Mouse (Mus musculus): Measurements from ENCODE around the gene Arhgap29. TPM values are rescaled to one million over a fixed set of nuclear protein-coding genes. Genes with fewer than 3 reads are reported as not detected.

The Arhgap29 gene
- polyA plus RNA-seq, 1 experiment from 2014 or later, result 10.3 TPM

- ATAC-seq, result no peak
- no peaks in the 10 kb centered on the region for H3K4me1 ChIP-seq (replicated peaks; ENCODE audit: control insufficient read depth, insufficient read depth, low read length)
- no peak overlapping the region for H3K4me2 ChIP-seq (replicated peaks; ENCODE audit: low read depth)
- no peak overlapping the region for H3K4me3 ChIP-seq (ENCODE audit: low read depth, low read length)
- no peaks in the 10 kb centered on the region for H3K9me3 ChIP-seq (ENCODE audit: control insufficient read depth)
- no peaks in the 10 kb centered on the region for H3K36me3 ChIP-seq (ENCODE audit: control insufficient read depth, insufficient read depth)
- H3K27me3 ChIP-seq (replicated peaks; ENCODE audit: control insufficient read depth, insufficient read depth, low read length), result no peaks in the 10 kb centered on the region
- no peak for TF ChIP-seq CTCF (IDR thresholded peaks at IDR 0.05; ENCODE audit: low read depth)
- no peak overlapping the region for H3K27ac ChIP-seq (ENCODE audit: low read depth, low read length)
- 52% methylated on average over 3 of the region's 3 CpGs for WGBS
- H3K9ac ChIP-seq (ENCODE audit: low read depth, low read length), result no peak overlapping the region
Observed at GRCm38 (mm10) chr3:121920769-121921168, 31.6 kb upstream of the Arhgap29 start.

DNA sequence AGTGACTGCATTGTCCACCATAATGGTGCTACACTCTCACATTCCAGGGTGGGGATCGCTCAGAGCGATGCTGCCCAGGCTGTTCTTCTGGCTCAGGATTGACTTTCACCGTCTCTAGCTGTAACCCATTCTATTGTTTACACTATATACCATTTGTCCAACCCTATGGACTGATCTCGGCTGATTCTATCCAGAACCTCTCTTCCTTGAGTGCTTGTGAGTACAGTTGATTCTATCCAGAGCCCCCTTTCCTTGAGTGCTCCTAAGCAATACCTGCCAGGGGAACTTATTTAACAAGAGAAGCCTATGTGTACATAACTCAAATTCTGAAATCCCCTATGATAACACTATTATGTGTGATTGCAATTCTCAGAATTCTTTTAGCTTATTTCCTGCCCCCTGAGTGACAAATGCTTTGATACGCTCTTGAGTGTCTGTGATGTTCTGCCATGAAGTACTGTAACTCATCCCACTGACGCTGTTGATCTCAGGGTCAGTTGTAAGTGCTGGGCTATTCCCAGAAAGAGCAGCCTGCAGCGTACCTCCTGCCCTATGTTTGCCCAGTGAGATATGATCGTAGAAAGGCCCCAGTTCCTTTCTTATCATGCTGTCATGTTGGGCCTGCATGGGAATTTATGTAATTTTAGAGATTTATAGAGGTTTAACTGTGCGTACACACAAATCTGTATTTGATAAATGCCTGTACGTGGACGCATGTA lies 27.4 kb upstream of the Arhgap29 start:
- TF ChIP-seq CTCF (IDR thresholded peaks at IDR 0.05; ENCODE audit: low read depth), result no peak
- no peak overlapping the region for H3K27ac ChIP-seq (ENCODE audit: low read depth, low read length)
- H3K4me2 ChIP-seq (replicated peaks; ENCODE audit: low read depth), result no peak overlapping the region
- no peak for ATAC-seq
- no peak overlapping the region for H3K4me3 ChIP-seq (ENCODE audit: low read depth, low read length)
- H3K27me3 ChIP-seq (replicated peaks; ENCODE audit: control insufficient read depth, insufficient read depth, low read length), result no peaks in the 10 kb centered on the region
- no peaks in the 10 kb centered on the region for H3K36me3 ChIP-seq (ENCODE audit: control insufficient read depth, insufficient read depth)
- no peaks in the 10 kb centered on the region for H3K9me3 ChIP-seq (ENCODE audit: control insufficient read depth)
- no peaks in the 10 kb centered on the region for H3K4me1 ChIP-seq (replicated peaks; ENCODE audit: control insufficient read depth, insufficient read depth, low read length)
- 42% methylated on average over 11 of the region's 11 CpGs for WGBS
- H3K9ac ChIP-seq (ENCODE audit: low read depth, low read length), result no peak overlapping the region

DNA sequence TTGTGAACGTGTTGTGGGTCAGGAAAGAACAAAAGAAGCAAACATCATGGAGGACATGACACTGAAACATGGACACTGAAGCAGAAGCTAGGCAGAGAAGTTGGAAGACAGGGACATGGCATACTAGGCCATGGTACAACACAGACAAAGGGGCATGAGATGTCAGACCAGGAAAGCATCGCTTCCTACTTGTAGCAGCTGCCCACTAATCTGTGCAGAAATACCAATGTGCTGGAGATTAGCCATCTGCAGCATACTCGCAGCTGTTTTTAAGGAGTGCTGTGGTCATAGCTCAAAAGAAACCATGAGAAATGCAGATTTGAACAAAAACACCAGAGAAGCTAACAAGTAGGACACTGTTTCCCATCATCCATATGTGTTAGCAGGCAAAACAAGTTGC lies 24.7 kb upstream of the Arhgap29 start:
- H3K27ac ChIP-seq (ENCODE audit: low read depth, low read length), result no peak overlapping the region
- no peak overlapping the region for H3K4me3 ChIP-seq (ENCODE audit: low read depth, low read length)
- H3K9me3 ChIP-seq (ENCODE audit: control insufficient read depth), result no peaks in the 10 kb centered on the region
- WGBS, result 79% methylated on average over 3 of the region's 3 CpGs
- no peak overlapping the region for H3K9ac ChIP-seq (ENCODE audit: low read depth, low read length)
- no peaks in the 10 kb centered on the region for H3K27me3 ChIP-seq (replicated peaks; ENCODE audit: control insufficient read depth, insufficient read depth, low read length)
- no peak for ATAC-seq
- no peak for TF ChIP-seq CTCF (IDR thresholded peaks at IDR 0.05; ENCODE audit: low read depth)
- no peaks in the 10 kb centered on the region for H3K4me1 ChIP-seq (replicated peaks; ENCODE audit: control insufficient read depth, insufficient read depth, low read length)
- no peak overlapping the region for H3K4me2 ChIP-seq (replicated peaks; ENCODE audit: low read depth)
- no peaks in the 10 kb centered on the region for H3K36me3 ChIP-seq (ENCODE audit: control insufficient read depth, insufficient read depth)

- no peak overlapping the region for H3K4me2 ChIP-seq (replicated peaks; ENCODE audit: low read depth)
- ATAC-seq, result no peak
- H3K27ac ChIP-seq (ENCODE audit: low read depth, low read length), result no peak overlapping the region
- no peaks in the 10 kb centered on the region for H3K27me3 ChIP-seq (replicated peaks; ENCODE audit: control insufficient read depth, insufficient read depth, low read length)
- no peaks in the 10 kb centered on the region for H3K4me1 ChIP-seq (replicated peaks; ENCODE audit: control insufficient read depth, insufficient read depth, low read length)
- 77% methylated on average over 4 of the region's 4 CpGs for WGBS
- H3K9me3 ChIP-seq (ENCODE audit: control insufficient read depth), result no peaks in the 10 kb centered on the region
- no peaks in the 10 kb centered on the region for H3K36me3 ChIP-seq (ENCODE audit: control insufficient read depth, insufficient read depth)
- no peak overlapping the region for H3K4me3 ChIP-seq (ENCODE audit: low read depth, low read length)
- no peak for TF ChIP-seq CTCF (IDR thresholded peaks at IDR 0.05; ENCODE audit: low read depth)
- H3K9ac ChIP-seq (ENCODE audit: low read depth, low read length), result no peak overlapping the region
Observed at GRCm38 (mm10) chr3:121932815-121933214, 19.5 kb upstream of the Arhgap29 start.

GRCm38 (mm10) chr3:121936241-121936640 lies 16.1 kb upstream of the Arhgap29 start:
- Histone ChIP-seq H3K27ac (ENCODE audit: low read depth, low read length) (no peak overlapping the region), H3K27me3 (replicated peaks; ENCODE audit: control insufficient read depth, insufficient read depth, low read length) (no peaks in the 10 kb centered on the region), H3K9ac (ENCODE audit: low read depth, low read length) (no peak overlapping the region), H3K9me3 (ENCODE audit: control insufficient read depth) (no peaks in the 10 kb centered on the region), H3K4me3 (ENCODE audit: low read depth, low read length) (no peak overlapping the region), H3K4me1 (replicated peaks; ENCODE audit: control insufficient read depth, insufficient read depth, low read length) (no peaks in the 10 kb centered on the region), H3K4me2 (replicated peaks; ENCODE audit: low read depth) (no peak overlapping the region), H3K36me3 (ENCODE audit: control insufficient read depth, insufficient read depth) (no peaks in the 10 kb centered on the region)
- no peak for ATAC-seq
- no peak for TF ChIP-seq CTCF (IDR thresholded peaks at IDR 0.05; ENCODE audit: low read depth)
- 74% methylated on average over 2 of the region's 2 CpGs for WGBS

DNA sequence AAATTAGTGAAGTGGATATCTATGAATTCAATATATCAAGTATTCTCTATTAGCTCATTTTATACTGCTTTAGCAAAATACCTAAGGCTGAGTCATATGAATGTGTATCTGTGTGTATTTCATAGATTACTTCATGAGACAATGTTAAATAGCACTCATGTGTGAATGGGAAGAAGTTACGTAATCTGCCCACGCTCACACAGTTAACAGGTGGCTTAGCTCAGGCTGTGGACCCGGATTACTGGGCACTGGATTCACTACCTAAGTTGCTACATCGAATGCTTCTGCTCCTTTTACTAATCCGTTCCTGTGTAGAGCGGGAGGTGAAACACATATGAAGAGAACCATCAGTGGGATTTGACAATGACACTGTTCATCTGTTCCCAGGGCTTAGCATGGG lies 15.3 kb upstream of the Arhgap29 start:
- ATAC-seq, result no peak
- 85% methylated on average over 6 of the region's 6 CpGs for WGBS
- no peak for TF ChIP-seq CTCF (IDR thresholded peaks at IDR 0.05; ENCODE audit: low read depth)
- H3K4me3 ChIP-seq (ENCODE audit: low read depth, low read length), result no peak overlapping the region
- no peaks in the 10 kb centered on the region for H3K4me1 ChIP-seq (replicated peaks; ENCODE audit: control insufficient read depth, insufficient read depth, low read length)
- H3K4me2 ChIP-seq (replicated peaks; ENCODE audit: low read depth), result no peak overlapping the region
- no peak overlapping the region for H3K27ac ChIP-seq (ENCODE audit: low read depth, low read length)
- no peaks in the 10 kb centered on the region for H3K27me3 ChIP-seq (replicated peaks; ENCODE audit: control insufficient read depth, insufficient read depth, low read length)
- no peak overlapping the region for H3K9ac ChIP-seq (ENCODE audit: low read depth, low read length)
- no peaks in the 10 kb centered on the region for H3K9me3 ChIP-seq (ENCODE audit: control insufficient read depth)
- no peaks in the 10 kb centered on the region for H3K36me3 ChIP-seq (ENCODE audit: control insufficient read depth, insufficient read depth)
